Mouse (Mus musculus) forebrain, embryonic 11.5 days (tissue): ENCODE results near the gene Chrna9. TPM values are rescaled to one million over a fixed set of nuclear protein-coding genes. Genes with fewer than 3 reads are reported as not detected.
A peak's percentile ranks its signal among the peaks of the same experiment; 100 is the strongest.
"Not testable (repeated sequence)": the region's sequence is repeated elsewhere in the genome, so short reads cannot be mapped to it uniquely, and the experiment has no call there.

Source experiments
- ATAC-seq: fragments of 200-750 bp; cut with Nextera tagmentation; replicated peaks from 2 replicates; pipeline ENCODE4 v1.8.0; 2017; ENCODE audit warnings: moderate TSS enrichment; ENCODE audit not compliant: low FRiP score
- DNase-seq: peaks from one replicate; pipeline ENCODE4 v3.0.0-alpha.2; 2017; ENCODE audit warnings: low spot score
- H3K27ac ChIP-seq: fragments of 300-500 bp; sonication (generic); 2 replicates; pipeline ENCODE4 v1.5.1; 2014; ENCODE audit warnings: low read depth, low read length
- H3K27me3 ChIP-seq: fragments of 300-500 bp; sonication (generic); 2 replicates; pipeline ENCODE4 v1.6.1; 2014; ENCODE audit warnings: mild to moderate bottlenecking, low read length, mixed read lengths; ENCODE audit not compliant: control insufficient read depth, insufficient read depth
- H3K36me3 ChIP-seq: fragments of 300-500 bp; sonication (generic); 2 replicates; pipeline ENCODE4 v1.6.1; 2014; ENCODE audit warnings: mild to moderate bottlenecking, low read length, moderate library complexity, mixed read lengths; ENCODE audit not compliant: control insufficient read depth, insufficient read depth
- H3K4me1 ChIP-seq: fragments of 300-500 bp; sonication (generic); replicated peaks from 2 replicates; pipeline ENCODE4 v1.6.1; 2014; ENCODE audit warnings: low read length, mixed read lengths; ENCODE audit not compliant: control insufficient read depth, insufficient read depth
- H3K4me2 ChIP-seq: fragments of 300-500 bp; sonication (generic); 2 replicates; pipeline ENCODE4 v1.6.1; 2014; ENCODE audit warnings: low read depth, mild to moderate bottlenecking, low read length, moderate library complexity, mixed read lengths; ENCODE audit not compliant: severe bottlenecking
- H3K4me3 ChIP-seq: fragments of 300-500 bp; sonication (generic); 2 replicates; pipeline ENCODE4 v1.5.1; 2014; ENCODE audit warnings: low read depth, low read length
- H3K9ac ChIP-seq: fragments of 300-500 bp; sonication (generic); 2 replicates; pipeline ENCODE4 v1.6.1; 2014; ENCODE audit warnings: low read length
- H3K9me3 ChIP-seq: fragments of 300-500 bp; sonication (generic); 2 replicates; pipeline ENCODE4 v1.6.1; 2016; ENCODE audit warnings: low read length, mixed read lengths; ENCODE audit not compliant: control insufficient read depth
- WGBS: fragments of 180-500 bp; shearing (Covaris S2); extraction: QIAGEN DNeasy Blood & Tissue Kit; methylation state at CpG from one replicate; pipeline ENCODE4 v1.1.7; 2014; 5-methylcytosine and 5-hydroxymethylcytosine counted together
- polyA plus RNA-seq: library from polyadenylated mRNA; unstranded; fragments of >200 nt; fragmentation: Nextera tagmentation; extraction: Ambion mirVana; gene quantifications from 2 replicates; pipeline ENCODE4 v1.2.1, GENCODE M21; 2014

Chrna9 gene
- polyA plus RNA-seq, 1 experiment from 2014 or later: not detected

DNA sequence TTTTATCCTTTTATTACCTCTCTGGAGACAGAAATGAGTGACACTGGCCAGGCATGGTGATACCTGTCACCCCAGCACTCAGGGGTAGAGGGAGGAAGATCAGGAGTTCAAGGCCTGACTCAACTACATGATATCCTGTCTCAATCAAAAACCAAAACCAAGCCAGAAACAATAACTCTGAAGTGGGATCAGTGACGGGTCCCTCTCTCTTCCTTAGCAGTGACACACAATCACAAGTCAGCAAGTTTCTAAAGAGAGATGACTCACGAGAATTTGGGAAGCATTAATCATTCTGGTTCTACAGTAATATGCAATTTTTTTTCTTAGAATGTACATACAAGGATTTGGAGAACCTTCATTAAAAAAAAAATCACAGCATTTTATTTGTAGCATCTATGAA, 38.5 kb downstream of the Chrna9 start:
- no peaks in the 10 kb centered on the region for H3K9me3 ChIP-seq
- no peak overlapping the region for H3K9ac ChIP-seq
- H3K27ac ChIP-seq: no peak overlapping the region
- H3K4me2 ChIP-seq: no peak overlapping the region
- no peaks in the 10 kb centered on the region for H3K4me1 ChIP-seq
- H3K27me3 ChIP-seq: no peaks in the 10 kb centered on the region
- WGBS: 79% methylated on average over 2 of the region's 2 CpGs
- DNase-seq: no peak
- H3K4me3 ChIP-seq: no peak overlapping the region
- no peaks in the 10 kb centered on the region for H3K36me3 ChIP-seq
- ATAC-seq: no peak

- DNase-seq (no peak), ATAC-seq (no peak)
- H3K27me3 ChIP-seq: no peaks in the 10 kb centered on the region
- H3K9ac ChIP-seq: no peak overlapping the region
- no peaks in the 10 kb centered on the region for H3K9me3 ChIP-seq
- no peak overlapping the region for H3K4me3 ChIP-seq
- no peaks in the 10 kb centered on the region for H3K36me3 ChIP-seq
- no peak overlapping the region for H3K4me2 ChIP-seq
- no peaks in the 10 kb centered on the region for H3K4me1 ChIP-seq
- 86% methylated on average over 13 of the region's 13 CpGs for WGBS
- no peak overlapping the region for H3K27ac ChIP-seq
Observed at GRCm38 (mm10) chr5:65975731-65976130, 41.0 kb downstream of the Chrna9 start.

DNA sequence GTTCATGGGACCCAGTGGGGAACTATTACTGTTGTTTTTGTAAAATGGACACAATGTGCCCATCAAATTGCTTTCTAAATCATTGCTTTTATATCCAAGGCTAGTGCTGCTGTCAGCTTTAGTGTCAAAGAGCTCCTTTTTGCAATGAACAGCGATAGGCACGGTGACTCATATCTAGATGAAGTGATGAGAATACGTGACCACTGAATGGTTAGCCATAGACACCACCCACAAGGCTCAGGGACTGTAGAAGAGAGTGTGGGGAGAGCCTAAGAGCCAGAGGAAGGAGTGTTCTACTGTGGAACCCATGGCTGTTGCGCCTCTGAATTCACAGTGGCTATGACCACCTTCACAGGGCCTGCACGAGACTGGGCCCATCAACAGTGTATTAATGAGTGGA, 51.7 kb downstream of the Chrna9 start:
- no peak overlapping the region for H3K4me2 ChIP-seq
- no peaks in the 10 kb centered on the region for H3K27me3 ChIP-seq
- no peak overlapping the region for H3K27ac ChIP-seq
- ATAC-seq: no peak
- H3K9me3 ChIP-seq: no peaks in the 10 kb centered on the region
- H3K36me3 ChIP-seq: no peaks in the 10 kb centered on the region
- no peak overlapping the region for H3K4me3 ChIP-seq
- H3K9ac ChIP-seq: no peak overlapping the region
- no peaks in the 10 kb centered on the region for H3K4me1 ChIP-seq
- DNase-seq: no peak
- 87% methylated on average over 5 of the region's 5 CpGs for WGBS

- DNase-seq, H3K36me3 ChIP-seq, ATAC-seq, H3K9ac ChIP-seq, H3K27me3 ChIP-seq, H3K4me1 ChIP-seq, H3K27ac ChIP-seq, H3K9me3 ChIP-seq, H3K4me3 ChIP-seq, H3K4me2 ChIP-seq: not testable (repeated sequence)
- WGBS: 68% methylated on average over 3 of the region's 3 CpGs
Observed at GRCm38 (mm10) chr5:65987004-65987403, 52.3 kb downstream of the Chrna9 start.

DNA sequence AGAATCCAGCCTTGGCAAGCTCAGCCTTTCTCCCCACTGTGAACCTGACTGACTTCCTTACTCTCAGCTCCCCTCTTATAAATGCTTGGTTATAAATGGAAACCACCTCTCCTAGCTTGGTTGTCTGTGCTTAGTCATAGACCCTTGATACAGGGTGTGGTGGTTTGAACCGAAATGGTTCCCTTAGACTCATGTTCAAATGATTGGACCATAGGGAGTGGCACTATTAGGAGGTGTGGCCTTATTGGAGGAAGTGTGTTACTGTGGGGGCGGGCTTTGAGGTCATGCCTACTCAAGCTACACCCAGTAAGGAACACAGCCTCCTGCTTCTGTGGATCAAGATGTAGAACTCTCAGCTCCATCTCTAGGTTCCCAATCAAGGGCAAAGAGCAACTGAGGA, 56.5 kb downstream of the Chrna9 start:
- H3K9me3 ChIP-seq: no peaks in the 10 kb centered on the region
- no peaks in the 10 kb centered on the region for H3K27me3 ChIP-seq
- no peak overlapping the region for H3K9ac ChIP-seq
- no peak overlapping the region for H3K27ac ChIP-seq
- H3K4me2 ChIP-seq: no peak overlapping the region
- DNase-seq (no peak), ATAC-seq (no peak)
- no peaks in the 10 kb centered on the region for H3K4me1 ChIP-seq
- no peak overlapping the region for H3K4me3 ChIP-seq
- no peaks in the 10 kb centered on the region for H3K36me3 ChIP-seq
- WGBS: 89% methylated on average over 2 of the region's 2 CpGs

GRCm38 (mm10) chr5:65994643-65995042, 59.9 kb downstream of the Chrna9 start:
- ATAC-seq: no peak
- 83% methylated on average over 6 of the region's 6 CpGs for WGBS
- Histone ChIP-seq H3K9ac (no peak overlapping the region), H3K9me3 (no peaks in the 10 kb centered on the region), H3K4me2 (no peak overlapping the region), H3K27ac (no peak overlapping the region), H3K36me3 (no peaks in the 10 kb centered on the region), H3K27me3 (no peaks in the 10 kb centered on the region), H3K4me1 (no peaks in the 10 kb centered on the region), H3K4me3 (no peak overlapping the region)
- DNase-seq: no peak

- H3K4me3 ChIP-seq: no peak overlapping the region
- H3K9me3 ChIP-seq: no peaks in the 10 kb centered on the region
- no peak for ATAC-seq
- H3K27me3 ChIP-seq: no peaks in the 10 kb centered on the region
- H3K4me1 ChIP-seq: no peaks in the 10 kb centered on the region
- DNase-seq: no peak
- no peaks in the 10 kb centered on the region for H3K36me3 ChIP-seq
- H3K9ac ChIP-seq: no peak overlapping the region
- no peak overlapping the region for H3K4me2 ChIP-seq
- H3K27ac ChIP-seq: no peak overlapping the region
Observed at GRCm38 (mm10) chr5:65997813-65998212, 63.1 kb downstream of the Chrna9 start.

- H3K27me3 ChIP-seq: no peaks in the 10 kb centered on the region
- H3K27ac ChIP-seq: no peak overlapping the region
- no peaks in the 10 kb centered on the region for H3K4me1 ChIP-seq
- DNase-seq: peak; percentile 46
- H3K36me3 ChIP-seq: no peaks in the 10 kb centered on the region
- no peak overlapping the region for H3K4me2 ChIP-seq
- WGBS: 88% methylated on average over 7 of the region's 7 CpGs
- ATAC-seq: no peak
- no peak overlapping the region for H3K9ac ChIP-seq
- no peak overlapping the region for H3K4me3 ChIP-seq
- H3K9me3 ChIP-seq: no peaks in the 10 kb centered on the region
Observed at GRCm38 (mm10) chr5:65999106-65999505, 64.4 kb downstream of the Chrna9 start.

GRCm38 (mm10) chr5:66000074-66000473, 65.4 kb downstream of the Chrna9 start:
- Histone ChIP-seq H3K4me2 (no peak overlapping the region), H3K9me3 (no peaks in the 10 kb centered on the region), H3K4me1 (no peaks in the 10 kb centered on the region), H3K4me3 (no peak overlapping the region), H3K27me3 (no peaks in the 10 kb centered on the region), H3K9ac (no peak overlapping the region), H3K27ac (no peak overlapping the region), H3K36me3 (no peaks in the 10 kb centered on the region)
- 85% methylated on average over 7 of the region's 7 CpGs for WGBS
- DNase-seq: peak; percentile 31
- ATAC-seq: no peak
